Mouse (Mus musculus): ENCODE data around the gene Snx11. TPM values are rescaled to one million over a fixed set of nuclear protein-coding genes. Genes with fewer than 3 reads are reported as not detected.

Gene Snx11
- 33.9 and 43.1 TPM in 2 replicates for total RNA-seq (2012; rRNA removed)
- 10 to 100 TPM in 1 of 2 experiments, not detected in 1; 33.7 TPM for polyA plus RNA-seq (2012; ENCODE audit: insufficient read depth in 1 of 2, insufficient read length in 2 of 2, low read depth in 1 of 2, low replicate concordance in 2 of 2, missing spikeins in 1 of 2)

- no peaks in the 10 kb centered on the region for H3K9me3 ChIP-seq (replicated peaks; ENCODE audit: insufficient read depth, low read length)
- peak; percentile 100 for DNase-seq (ENCODE audit: low read depth, low spot score)
- peaks cover 0 to 4% of the 10 kb centered on the region in 2 experiments; a peak in 3 of 4 replicates for H3K4me1 ChIP-seq (ENCODE audit: control insufficient read depth in 1 of 2, insufficient read depth in 2 of 2, low read length in 2 of 2)
- H3K27me3 ChIP-seq (ENCODE audit: control insufficient read depth in 1 of 2, insufficient read depth in 2 of 2, low read length in 2 of 2), result no peaks in the 10 kb centered on the region
- peak within 1 kb of the TSS; percentile 63 to 83 for H3K4me3 ChIP-seq (ENCODE audit: control insufficient read depth in 1 of 2, insufficient read depth in 1 of 2, low read depth in 2 of 2, low read length in 2 of 2)
- H3K36me3 ChIP-seq (ENCODE audit: control insufficient read depth in 1 of 2, insufficient read depth in 2 of 2, low read length in 2 of 2), result peaks cover 3 to 8% of the 10 kb centered on the region in 2 experiments
- H3K9ac ChIP-seq (ENCODE audit: control insufficient read depth, low read depth, low read length, poor library complexity, severe bottlenecking), result peak within 1 kb of the TSS; percentile 76
- peaks cover 7% of the 10 kb centered on the region for H3K79me2 ChIP-seq (ENCODE audit: control insufficient read depth, insufficient read depth, low read length, poor library complexity)
- peak within 1 kb of the TSS; percentile 88 for H3K27ac ChIP-seq (ENCODE audit: control insufficient read depth, low read depth, low read length)
- TF ChIP-seq MAZ (IDR thresholded peaks at IDR 0.05; ENCODE audit: low read depth, low read length), result peak; percentile 95
- TF ChIP-seq POLR2AphosphoS5 (IDR thresholded peaks at IDR 0.05; ENCODE audit: borderline replicate concordance, low read depth, low read length), result no peak
- 0 out of 2 replicates have a peak, but pooled peaks have one; percentile 60 for TF ChIP-seq CHD1 (IDR thresholded peaks at IDR 0.05; ENCODE audit: low read depth, low read length)
- peak; percentile 83 for TF ChIP-seq NELFE (IDR thresholded peaks at IDR 0.05; ENCODE audit: low read depth, low read length)
- no peak for TF ChIP-seq MYB (IDR thresholded peaks at IDR 0.05; ENCODE audit: low read depth, low read length)
- no peak for TF ChIP-seq TAL1 (IDR thresholded peaks at IDR 0.05; ENCODE audit: low read length)
- TF ChIP-seq NRF1 (IDR thresholded peaks at IDR 0.05; ENCODE audit: insufficient read depth, low read depth, low read length, poor library complexity, severe bottlenecking), result peak; percentile 34; the same call in 1 of the 2 replicates
- no peak for TF ChIP-seq ZC3H11A (IDR thresholded peaks at IDR 0.05; ENCODE audit: low read depth, low read length)
- 0 out of 2 replicates have a peak, but pooled peaks have one; percentile 8 for TF ChIP-seq USF1 (IDR thresholded peaks at IDR 0.05; ENCODE audit: low read depth, low read length)
- TF ChIP-seq MXI1 (IDR thresholded peaks at IDR 0.05; ENCODE audit: low read depth, low read length), result peak; percentile 91
- peak; percentile 61 for TF ChIP-seq TBP (IDR thresholded peaks at IDR 0.05; ENCODE audit: low read depth, low read length)
- peak; percentile 56; the same call in 1 of the 2 replicates for TF ChIP-seq ETS1 (IDR thresholded peaks at IDR 0.05; ENCODE audit: low read depth, low read length)
- TF ChIP-seq KAT2A (conservative IDR thresholded peaks at IDR 0.05; ENCODE audit: low read depth, low read length), result peak; percentile 79; the same call in 1 of the 2 replicates
- TF ChIP-seq EP300 (IDR thresholded peaks at IDR 0.05; ENCODE audit: low read depth in 1 of 2, low read length in 2 of 2), result peak in 1 of 2 experiments; percentile 36; a peak in 1 of 4 replicates
- TF ChIP-seq E2F4 (IDR thresholded peaks at IDR 0.05; ENCODE audit: borderline replicate concordance, low read depth, low read length), result 0 out of 2 replicates have a peak, but pooled peaks have one; percentile 9
- TF ChIP-seq RCOR1 (IDR thresholded peaks at IDR 0.05; ENCODE audit: low read depth, low read length), result no peak
- no peak for TF ChIP-seq MEF2A (IDR thresholded peaks at IDR 0.05; ENCODE audit: extremely low read depth, insufficient replicate concordance, low read depth, low read length, poor library complexity, severe bottlenecking)
- TF ChIP-seq RAD21 (IDR thresholded peaks at IDR 0.05; ENCODE audit: low read depth, low read length), result no peak
- TF ChIP-seq TCF12 (IDR thresholded peaks at IDR 0.05; ENCODE audit: low read depth, low read length), result peak; percentile 47
- TF ChIP-seq ZMIZ1 (IDR thresholded peaks at IDR 0.05; ENCODE audit: low read depth, low read length), result peak; percentile 87; the same call in 1 of the 2 replicates
- TF ChIP-seq USF2 (IDR thresholded peaks at IDR 0.05; ENCODE audit: borderline replicate concordance in 1 of 2, insufficient read depth in 1 of 2, low read depth in 1 of 2, low read length in 2 of 2), result no peak
- peak; percentile 18; the same call in 1 of the 2 replicates for TF ChIP-seq SMC3 (IDR thresholded peaks at IDR 0.05; ENCODE audit: low read depth, low read length)
- TF ChIP-seq SIN3A (IDR thresholded peaks at IDR 0.05; ENCODE audit: low read length), result peak; percentile 96
- peak in 2 of 3 experiments; percentile 70 to 74; a peak in 5 of 6 replicates for TF ChIP-seq CTCF (IDR thresholded peaks at IDR 0.05 in 2 of 3, conservative IDR thresholded peaks at IDR 0.05 in 1 of 3; ENCODE audit: control insufficient read depth in 1 of 3, insufficient read depth in 1 of 3, low read depth in 2 of 3, low read length in 3 of 3, poor library complexity in 1 of 3, severe bottlenecking in 1 of 3)
- peak; percentile 39; the same call in 1 of the 2 replicates for TF ChIP-seq CHD2 (IDR thresholded peaks at IDR 0.05; ENCODE audit: low read length)
- TF ChIP-seq POLR2A (IDR thresholded peaks at IDR 0.05; ENCODE audit: control insufficient read depth in 1 of 2, insufficient read depth in 1 of 2, low read depth in 1 of 2, low read length in 2 of 2, poor library complexity in 1 of 2), result peak; percentile 74 to 92
- TF ChIP-seq MYC (IDR thresholded peaks at IDR 0.05; ENCODE audit: low read depth, low read length), result no peak
- TF ChIP-seq BHLHE40 (IDR thresholded peaks at IDR 0.05; ENCODE audit: borderline replicate concordance, low read depth, low read length), result no peak; the same call in 1 of the 2 replicates
- peak; percentile 94 for TF ChIP-seq HCFC1 (IDR thresholded peaks at IDR 0.05; ENCODE audit: low read depth, low read length)
- peak; percentile 25; the same call in 1 of the 2 replicates for TF ChIP-seq MAX (IDR thresholded peaks at IDR 0.05; ENCODE audit: low read length)
- TF ChIP-seq ZNF384 (IDR thresholded peaks at IDR 0.05; ENCODE audit: low read depth, low read length), result no peak; the same call in 1 of the 2 replicates
- TF ChIP-seq UBTF (IDR thresholded peaks at IDR 0.05; ENCODE audit: borderline replicate concordance, insufficient read depth, low read depth, low read length), result no peak
Observed at GRCm38 (mm10) chr11:96776968-96777962, at the start of gene Snx11. Gene Snx11 (minus strand): TSS chr11:96777559.

Data from MEL (cell line).